Mouse (Mus musculus): ENCODE data around the gene Exosc10.

DNA sequence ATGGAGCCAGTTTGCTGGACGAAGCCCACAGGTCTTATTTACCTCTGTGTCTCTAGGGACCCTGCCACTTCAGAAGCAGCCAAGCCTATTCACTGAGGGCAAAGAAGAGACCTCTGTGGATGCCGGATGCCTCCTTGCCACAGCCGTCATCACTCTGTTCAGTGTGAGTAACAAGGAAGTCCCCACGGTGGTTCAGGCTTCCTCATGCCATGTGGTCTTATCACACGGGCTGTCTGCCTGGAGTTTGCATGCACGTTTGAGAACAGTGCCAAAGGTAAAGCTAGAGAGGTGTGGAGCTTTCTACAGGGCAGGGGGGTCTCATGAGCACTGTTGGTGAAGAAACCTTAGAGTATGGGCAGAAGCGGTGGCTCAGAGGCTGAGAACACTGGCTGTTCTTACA lies 15.0 kb downstream of the Exosc10 start:
- no peak for TF ChIP-seq CTCF (IDR thresholded peaks at IDR 0.05; ENCODE audit: extremely low read depth, insufficient read length, insufficient replicate concordance, low read depth, low read length)
- no peak for TF ChIP-seq POLR2A (IDR thresholded peaks at IDR 0.05; ENCODE audit: low read depth, low read length)
